Mouse (Mus musculus) heart, embryonic 16.5 days (tissue): ENCODE data around the gene Rbm14. TPM values are rescaled to one million over a fixed set of nuclear protein-coding genes. Genes with fewer than 3 reads are reported as not detected.

Experiments used
- polyA plus RNA-seq: library from polyadenylated mRNA; unstranded; fragments of >200 nt; fragmentation: Nextera tagmentation; extraction: Ambion mirVana; gene quantifications from 2 replicates; pipeline ENCODE4 v1.2.1, GENCODE M21; 2015

The Rbm14 gene
- polyA plus RNA-seq, 1 experiment from 2014 or later, result 55.3 TPM

Other genes with a start within 250 kb of the Rbm14 start
- gene Lrfn4, start 196.0 kb downstream of the Rbm14 start, polyA plus RNA-seq, result 1.8 and 3.2 TPM in 2 replicates
- gene Rce1, start 186.0 kb downstream of the Rbm14 start, polyA plus RNA-seq, result 38.4 and 41.2 TPM in 2 replicates
- 0.62 and 0.66 TPM in 2 replicates for gene Gm960, start 113.0 kb downstream of the Rbm14 start, polyA plus RNA-seq
- gene Sptbn2, start 100.5 kb downstream of the Rbm14 start, polyA plus RNA-seq, result 0.14 and 0.31 TPM in 2 replicates
- gene Rbm4b, start 55.1 kb downstream of the Rbm14 start, polyA plus RNA-seq, result 34.1 and 38.0 TPM in 2 replicates
- gene Rbm4, start 17.7 kb downstream of the Rbm14 start, polyA plus RNA-seq, result 57.1 and 58.7 TPM in 2 replicates
- 16.2 and 23.9 TPM in 2 replicates for gene Gm21992, start within 50 bp of the Rbm14 start, polyA plus RNA-seq
- 39.4 and 40.5 TPM in 2 replicates for gene Ccs, start 27.7 kb upstream of the Rbm14 start, polyA plus RNA-seq
- gene Ccdc87, start 27.7 kb upstream of the Rbm14 start, polyA plus RNA-seq, result 0.14 and 0.16 TPM in 2 replicates
- 35.0 and 42.0 TPM in 2 replicates for gene Ctsf, start 43.5 kb upstream of the Rbm14 start, polyA plus RNA-seq
- 5.2 and 10.7 TPM in 2 replicates for gene Actn3, start 66.3 kb upstream of the Rbm14 start, polyA plus RNA-seq
- gene Zdhhc24, start 67.0 kb upstream of the Rbm14 start, polyA plus RNA-seq, result 9.1 and 10.5 TPM in 2 replicates
- gene Bbs1, start 95.0 kb upstream of the Rbm14 start, polyA plus RNA-seq, result 1.8 and 2.8 TPM in 2 replicates
- 73.6 and 77.9 TPM in 2 replicates for gene Dpp3, start 116.7 kb upstream of the Rbm14 start, polyA plus RNA-seq
- gene Peli3, start 131.5 kb upstream of the Rbm14 start, polyA plus RNA-seq, result 0.51 and 0.85 TPM in 2 replicates
- gene Mrpl11, start 150.5 kb upstream of the Rbm14 start, polyA plus RNA-seq, result 88.9 and 94.5 TPM in 2 replicates
- 0.09 and 0.10 TPM in 2 replicates for gene Npas4, start 178.7 kb upstream of the Rbm14 start, polyA plus RNA-seq
- gene Slc29a2, start 212.2 kb upstream of the Rbm14 start, polyA plus RNA-seq, result 12.6 and 13.8 TPM in 2 replicates
- gene B4gat1, start 227.2 kb upstream of the Rbm14 start, polyA plus RNA-seq, result 43.4 and 43.5 TPM in 2 replicates
- 2.6 and 2.7 TPM in 2 replicates for gene AC124502.3, start 227.3 kb upstream of the Rbm14 start, polyA plus RNA-seq
- gene Brms1, start 229.7 kb upstream of the Rbm14 start, polyA plus RNA-seq, result 29.7 and 29.9 TPM in 2 replicates
- 1.8 and 2.2 TPM in 2 replicates for gene Rin1, start 238.8 kb upstream of the Rbm14 start, polyA plus RNA-seq